In genomic region chr1:150392638-150393487, GRCm38 (mm10) we compare ENCODE assay signal across 8 mouse cellular contexts. TPM values are rescaled to one million over a fixed set of nuclear protein-coding genes. Genes with fewer than 3 reads are reported as not detected.
DNase-seq lines count a peak whose midpoint lies in the region; ATAC-seq and TF ChIP-seq lines count a peak whose summit lies in the region.

Gene Tpr (plus strand): TSS chr1:150392838.
Gene Odr4 (minus strand): TSS chr1:150393080.

- H3K36me3 ChIP-seq in hindbrain, embryonic 10.5 days: peaks cover 48% of the 10 kb centered on the region
- 0 out of 2 replicates have a peak, but pooled peaks cover 20% of the 10 kb centered on the region for H3K36me3 ChIP-seq in lung, postnatal 0 days (ENCODE audit: insufficient read depth, low read length)

- peak; percentile 99 for DNase-seq in MN1 (ENCODE audit: low spot score)
- DNase-seq in cerebellum, adult 9-10 months: peak; percentile 100
- DNase-seq in hindbrain, embryonic 10.5 days (ENCODE audit: low spot score): peak; percentile 98
- DNase-seq in layer of hippocampus, adult 9-11 months: peak; percentile 99
- DNase-seq in lung, postnatal 0 days (ENCODE audit: low spot score): peak; percentile 100
- DNase-seq in ovary, postnatal 14 days (ENCODE audit: low spot score): peak; percentile 95
- peak; percentile 98 for DNase-seq in thymus, postnatal 14 days

- peak within 1 kb of the TSS; percentile 68 for H3K4me2 ChIP-seq in lung, postnatal 0 days (replicated peaks; ENCODE audit: low read depth, low read length)

- peak within 1 kb of the TSS; percentile 78 for H3K4me3 ChIP-seq in hindbrain, embryonic 10.5 days
- H3K4me3 ChIP-seq in lung, postnatal 0 days (ENCODE audit: low read depth, low read length): peak within 1 kb of the TSS; percentile 72

- peak within 1 kb of the TSS; percentile 80 for H3K9ac ChIP-seq in lung, postnatal 0 days (replicated peaks; ENCODE audit: low read depth)

- ATAC-seq in frontal cortex, adult (ENCODE audit: low TSS enrichment): peak; percentile 95
- peak; percentile 97 for ATAC-seq in lung, postnatal 0 days

- no peaks in the 10 kb centered on the region for H3K27me3 ChIP-seq in hindbrain, embryonic 10.5 days (ENCODE audit: insufficient read depth, poor library complexity, severe bottlenecking)
- no peaks in the 10 kb centered on the region for H3K27me3 ChIP-seq in lung, postnatal 0 days (replicated peaks; ENCODE audit: insufficient read depth, low read length)

- TF ChIP-seq CTCF in lung, postnatal 0 days (IDR thresholded peaks at IDR 0.05): peak; percentile 84

- H3K9me3 ChIP-seq in hindbrain, embryonic 10.5 days: no peaks in the 10 kb centered on the region
- no peaks in the 10 kb centered on the region for H3K9me3 ChIP-seq in lung, postnatal 0 days (ENCODE audit: low read length)

- peak; percentile 70 for TF ChIP-seq EP300 in lung, postnatal 0 days (IDR thresholded peaks at IDR 0.05)

- peak within 1 kb of the TSS; percentile 92 for H3K27ac ChIP-seq in hindbrain, embryonic 10.5 days
- H3K27ac ChIP-seq in lung, postnatal 0 days (ENCODE audit: low read length): peak within 1 kb of the TSS; percentile 93

- H3K4me1 ChIP-seq in hindbrain, embryonic 10.5 days (replicated peaks): peaks cover 12% of the 10 kb centered on the region
- H3K4me1 ChIP-seq in lung, postnatal 0 days (ENCODE audit: insufficient read depth, low read depth, low read length): no peaks in the 10 kb centered on the region

- under 1% methylated on average over 76 of the region's 76 CpGs for WGBS in hindbrain, embryonic 10.5 days
- under 1% methylated on average over 67 of the region's 76 CpGs for WGBS in lung, postnatal 0 days

RNA-seq across cellular contexts. Expression of gene Tpr, which starts in this region (rescaled TPM):
- polyA plus RNA-seq in hindbrain, embryonic 10.5 days (2016; fragmentation: Nextera tagmentation; extraction: Ambion mirVana): 114 and 166 TPM in 2 replicates
- 124 and 140 TPM in 2 replicates for polyA plus RNA-seq in lung, postnatal 0 days (2015; fragmentation: Nextera tagmentation; extraction: Ambion mirVana)

RNA-seq across cellular contexts. Expression of gene Odr4, which starts in this region (rescaled TPM):
- 26.2 and 28.8 TPM in 2 replicates for polyA plus RNA-seq in hindbrain, embryonic 10.5 days (2016; fragmentation: Nextera tagmentation; extraction: Ambion mirVana)
- polyA plus RNA-seq in lung, postnatal 0 days (2015; fragmentation: Nextera tagmentation; extraction: Ambion mirVana): 39.1 and 43.4 TPM in 2 replicates

Comparison
In these comparisons a context has a peak if more than half of its experiments do, and no peak if none do; other contexts are left out.
1. Peak in every context shown above with its lines: DNase-seq, ATAC-seq, H3K4me3 ChIP-seq and H3K27ac ChIP-seq.